Mouse (Mus musculus) erythroid progenitor cell, adult 5-6 weeks (primary cell): Measurements from ENCODE around the gene Cacnb4. TPM values are rescaled to one million over a fixed set of nuclear protein-coding genes. Genes with fewer than 3 reads are reported as not detected.

ENCODE experiments used
- ATAC-seq: replicated peaks from 2 replicates; pipeline ENCODE4 v1.8.0; 2016; ENCODE audit warnings: moderate number of reproducible peaks, mild to moderate bottlenecking, moderate TSS enrichment, inconsistent platforms; ENCODE audit not compliant: poor library complexity, low FRiP score, severe bottlenecking
- total RNA-seq, 2 experiments: library from RNA; stranded (forward) in 1 of 2; stranded (reverse) in 1 of 2; fragments of 150-400 nt in 1 of 2; fragments of 186-747, 209-891 nt in 1 of 2; gene quantifications; 2 replicates each; pipeline versions ENCODE4 v1.2.3 to v1.2.4; 2015 to 2017; ENCODE audit warnings: low replicate concordance in 2 of 2

Cacnb4 gene
- total RNA-seq, 2 experiments from 2014 or later: 0.42 TPM; not detected in 1

DNA sequence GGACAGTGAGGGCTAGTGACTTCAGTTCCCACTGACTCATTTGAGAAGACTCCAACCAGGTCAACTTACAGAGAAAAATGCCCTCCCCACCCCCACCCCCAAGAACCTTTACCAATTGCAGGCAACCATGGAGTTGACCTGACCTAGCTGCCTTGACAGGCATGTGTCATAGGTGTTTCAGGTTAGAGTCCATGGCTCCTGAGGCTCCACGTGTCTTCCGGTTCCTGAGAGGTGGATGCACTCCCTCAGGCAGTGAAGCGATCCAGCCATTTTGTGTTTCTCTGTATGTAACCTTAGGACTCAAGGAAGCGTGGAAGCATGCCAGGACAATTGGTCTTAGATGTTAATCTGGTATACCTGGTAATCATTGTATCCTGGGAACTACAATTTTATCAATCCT lies 238.2 kb downstream of the Cacnb4 start:
- no peak for ATAC-seq

- ATAC-seq: 0 out of 2 replicates have a peak, but pooled peaks have one; percentile 30
Observed at GRCm38 (mm10) chr2:52438013-52438412, 238.6 kb downstream of the Cacnb4 start.

GRCm38 (mm10) chr2:52435919-52436632 lies 240.6 kb downstream of the Cacnb4 start:
- no peak for ATAC-seq

DNA sequence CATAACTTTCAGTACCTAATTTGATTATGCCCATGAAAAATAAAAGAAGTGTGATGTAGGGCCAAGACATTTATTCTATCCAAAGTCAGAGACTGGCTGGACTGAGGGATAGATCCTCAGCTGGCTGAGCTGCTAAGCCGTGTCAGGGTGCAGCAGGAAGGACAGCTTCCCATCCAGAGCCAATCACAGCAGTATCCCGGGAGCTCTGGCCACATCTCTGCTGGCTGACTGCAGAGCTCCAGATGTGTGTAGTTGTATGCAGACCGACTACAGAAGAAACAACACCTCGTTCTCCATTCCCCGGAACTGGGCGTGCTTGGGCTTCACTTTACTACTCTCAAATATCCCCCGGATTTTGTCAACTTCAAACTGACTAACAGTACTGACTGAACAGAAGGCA lies 243.3 kb downstream of the Cacnb4 start:
- no peak for ATAC-seq

GRCm38 (mm10) chr2:52427383-52427782 lies 249.2 kb downstream of the Cacnb4 start:
- ATAC-seq: no peak

- ATAC-seq: no peak
Observed at GRCm38 (mm10) chr2:52426041-52426440, 250.6 kb downstream of the Cacnb4 start.

GRCm38 (mm10) chr2:52425523-52425795 lies 251.2 kb downstream of the Cacnb4 start:
- no peak for ATAC-seq

- ATAC-seq: peak; percentile 94
Observed at GRCm38 (mm10) chr2:52424747-52425522, 251.7 kb downstream of the Cacnb4 start, which contains the start of gene Arl5a. TSS of gene Arl5a (minus strand) at chr2:52424901.

DNA sequence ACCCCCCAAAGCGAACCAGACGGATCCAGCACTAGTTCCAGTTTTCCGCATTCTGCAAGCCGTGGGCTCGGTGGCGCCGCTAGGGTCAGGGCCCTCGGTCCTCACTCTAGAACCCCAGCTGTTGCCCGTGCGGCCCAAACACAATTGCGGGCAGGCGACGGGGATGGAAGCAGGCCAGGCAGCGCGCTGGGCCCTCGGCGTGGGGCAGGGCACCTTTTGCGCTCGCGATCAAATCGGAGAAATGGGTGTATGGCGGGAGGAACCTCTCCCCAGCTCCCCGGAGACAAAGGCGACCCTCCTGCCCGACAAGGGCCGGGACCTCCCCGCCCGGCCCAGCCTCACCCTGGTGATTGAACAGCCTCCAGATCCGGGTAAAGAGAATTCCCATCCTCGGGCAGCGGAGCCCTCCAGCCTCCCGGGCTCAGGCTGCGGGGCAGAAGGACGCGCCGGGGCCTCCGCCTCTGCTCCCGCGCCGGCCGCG lies 252.3 kb downstream of the Cacnb4 start:
- ATAC-seq: peak; percentile 78

- ATAC-seq: no peak
Observed at GRCm38 (mm10) chr2:52423611-52424247, 252.9 kb downstream of the Cacnb4 start.

DNA sequence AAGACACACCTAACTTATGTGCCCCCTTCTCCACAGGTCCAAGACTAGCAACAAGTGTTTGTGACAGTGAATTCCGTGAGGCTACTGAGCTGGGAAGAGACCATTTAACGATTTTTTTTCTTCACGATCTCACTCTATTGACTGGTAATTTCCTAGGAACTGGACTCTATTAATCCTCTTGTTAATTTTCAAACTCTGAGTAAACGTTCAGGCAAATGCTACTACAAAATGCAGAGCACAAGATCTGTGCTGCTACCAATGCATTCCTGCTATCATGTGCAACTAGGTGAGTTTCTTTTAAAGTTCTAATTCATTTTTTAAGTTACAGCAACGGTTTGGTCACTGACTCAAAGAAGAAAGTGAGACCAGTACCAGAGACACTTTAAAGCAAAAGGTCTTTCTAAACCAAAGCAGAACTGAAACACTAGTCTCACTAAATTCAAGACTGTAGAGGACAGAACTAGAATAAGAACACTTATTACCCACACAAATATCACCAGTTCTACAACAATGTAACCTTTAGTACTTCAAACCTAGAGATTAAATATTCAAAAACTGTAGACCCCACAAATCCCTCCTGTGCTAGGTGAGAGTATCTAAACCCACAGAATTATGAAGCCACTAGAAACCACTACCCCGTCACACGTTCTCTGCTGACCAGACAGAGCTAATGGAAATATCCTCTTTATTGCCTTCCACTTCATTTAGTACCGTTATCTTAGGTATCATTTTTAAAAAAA lies 253.6 kb downstream of the Cacnb4 start:
- ATAC-seq: no peak

GRCm38 (mm10) chr2:52421197-52421596 lies 255.4 kb downstream of the Cacnb4 start:
- no peak for ATAC-seq

- no peak for ATAC-seq
Observed at GRCm38 (mm10) chr2:52420001-52420710, 256.5 kb downstream of the Cacnb4 start.

DNA sequence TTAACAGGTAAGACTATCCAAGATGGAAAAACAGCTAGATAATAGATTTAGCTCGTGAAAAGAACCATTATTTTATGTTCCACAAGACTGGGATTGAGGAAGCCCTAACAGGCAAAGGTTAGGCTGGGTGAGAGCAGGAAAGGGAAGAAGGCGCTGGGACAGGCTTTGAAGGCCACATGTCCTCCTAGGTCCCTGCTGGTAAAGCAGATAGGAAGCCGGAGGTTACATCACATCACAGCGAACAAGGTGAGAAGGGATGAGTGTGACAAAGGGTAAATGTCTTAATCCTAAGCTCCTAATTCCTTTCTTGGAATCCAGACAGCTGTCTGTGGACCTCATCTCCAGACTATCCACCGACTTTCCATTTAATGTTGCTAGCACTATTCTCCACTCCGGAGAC lies 257.3 kb downstream of the Cacnb4 start:
- no peak for ATAC-seq

- no peak for ATAC-seq
Observed at GRCm38 (mm10) chr2:52412524-52413037, 264.1 kb downstream of the Cacnb4 start.

DNA sequence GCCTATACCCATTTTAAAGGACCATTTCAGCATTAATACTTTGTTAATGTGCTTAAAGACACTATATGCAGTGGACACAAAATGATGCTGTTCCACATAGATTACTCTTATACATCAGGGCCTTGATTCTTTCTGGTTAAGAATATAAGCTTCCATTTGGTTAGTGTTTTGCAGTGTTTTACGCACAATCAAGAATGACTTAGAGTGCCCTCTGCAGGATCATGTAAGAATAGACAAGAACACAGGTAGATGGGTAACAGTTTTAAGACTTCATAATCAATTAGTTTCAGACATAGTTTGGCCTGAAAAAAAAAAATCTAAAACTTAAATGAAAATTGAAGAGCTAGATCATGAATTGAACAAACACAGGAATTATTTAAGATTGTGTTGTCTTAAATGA lies 270.2 kb downstream of the Cacnb4 start:
- no peak for ATAC-seq

DNA sequence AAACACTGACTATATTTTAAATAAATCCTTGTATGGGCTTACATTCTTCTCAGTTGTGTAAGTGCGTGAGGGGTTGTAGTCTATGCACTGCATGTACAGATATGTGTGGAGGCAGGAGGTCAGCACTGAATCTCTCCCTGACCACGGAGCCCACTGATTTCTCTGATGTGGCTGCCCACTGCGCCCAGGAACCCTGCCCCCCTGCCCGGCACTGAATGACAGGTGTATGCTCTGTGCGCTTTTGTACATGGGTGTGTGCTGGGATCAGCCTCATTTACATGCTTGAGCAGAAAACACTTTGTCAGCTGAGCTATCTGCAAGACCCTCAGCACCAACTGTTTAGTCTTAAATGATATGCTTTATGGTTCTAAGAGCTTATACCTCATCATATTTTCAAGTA lies 271.4 kb downstream of the Cacnb4 start:
- ATAC-seq: no peak

DNA sequence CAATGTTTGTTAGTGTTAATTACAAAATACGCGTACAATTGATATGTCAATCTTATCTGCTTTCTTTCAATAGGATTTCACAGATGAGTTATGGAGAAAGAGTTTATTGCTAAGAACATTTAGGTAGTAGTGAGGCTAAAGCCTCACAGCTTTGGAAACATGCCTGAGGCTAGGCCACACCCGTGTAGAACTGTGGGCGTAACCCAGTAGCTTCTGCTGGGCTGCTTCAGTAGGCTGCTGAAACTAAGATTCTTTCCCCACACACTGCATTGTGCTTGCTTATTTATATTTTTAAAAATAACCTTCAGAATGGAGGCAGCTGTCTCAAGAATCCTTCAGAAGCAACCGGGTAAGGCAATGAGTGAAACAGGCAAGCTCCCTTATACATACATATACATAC lies 282.1 kb downstream of the Cacnb4 start:
- no peak for ATAC-seq

DNA sequence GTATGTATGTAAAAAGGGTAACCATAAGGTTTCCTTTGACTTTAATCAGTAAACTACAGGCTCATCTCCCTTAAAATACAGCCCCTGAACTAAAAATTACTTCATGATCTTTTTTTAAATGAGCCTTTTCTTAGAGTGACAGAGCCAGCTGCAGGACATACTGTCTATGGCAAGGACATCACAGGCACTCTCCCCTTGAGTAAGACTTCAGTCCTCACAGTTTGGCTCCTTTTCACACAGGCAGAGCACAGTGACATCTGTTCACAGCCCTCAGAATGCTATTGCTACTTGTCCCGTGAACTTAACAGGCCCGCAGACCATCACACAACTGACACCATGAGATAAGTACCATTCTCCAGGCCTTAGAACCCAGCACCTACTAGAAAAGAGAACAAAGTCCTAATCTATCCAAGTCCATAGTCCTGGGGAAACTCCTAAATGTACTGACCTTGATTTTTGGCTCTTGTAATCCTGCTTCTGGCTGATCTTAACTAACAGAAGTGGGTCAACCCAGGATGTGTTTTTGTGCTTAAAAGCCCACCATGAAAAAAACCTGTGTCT lies 286.1 kb downstream of the Cacnb4 start:
- no peak for ATAC-seq
